8 mouse cellular contexts compared by ENCODE assay signal in the genomic region with DNA sequence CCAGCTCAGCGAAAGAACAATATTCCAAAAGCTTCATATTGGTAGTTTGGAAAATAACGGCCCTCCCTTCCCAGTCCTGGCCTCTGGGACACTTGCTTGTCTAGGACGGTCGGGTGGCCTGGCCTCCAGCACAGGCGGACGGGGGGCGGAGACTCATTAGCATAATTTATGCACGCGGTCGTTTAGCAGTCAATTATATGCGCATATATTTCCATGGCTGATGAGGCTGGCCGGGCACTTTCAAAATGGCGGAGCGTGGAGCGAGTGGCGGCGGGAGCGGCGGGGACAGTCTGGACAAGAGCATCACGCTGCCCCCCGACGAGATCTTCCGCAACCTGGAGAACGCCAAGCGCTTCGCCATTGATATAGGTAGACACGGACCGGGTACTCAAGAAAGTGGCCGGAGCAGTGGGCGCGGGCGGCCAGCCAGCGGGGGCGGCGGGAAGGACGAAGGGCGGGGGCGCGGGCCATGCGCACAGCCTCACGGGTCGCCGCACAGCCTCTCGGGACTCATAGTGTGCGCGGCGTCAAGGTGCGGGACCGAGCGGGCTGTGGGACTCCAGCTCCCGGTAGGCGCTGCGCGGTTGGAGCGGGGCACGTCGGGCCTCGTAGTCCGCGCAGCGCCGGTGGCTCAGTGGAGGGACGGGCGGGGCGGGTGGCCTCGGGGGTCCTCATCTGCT. TPM values are rescaled to one million over a fixed set of nuclear protein-coding genes. Genes with fewer than 3 reads are reported as not detected.
DNase-seq lines count a peak whose midpoint lies in the region; ATAC-seq lines count a peak whose summit lies in the region.

A gene (plus strand): TSS at position 223 of the 680 bp plus-strand sequence.

- peak within 1 kb of the TSS; percentile 72 for H3K4me3 ChIP-seq in hindbrain, embryonic 15.5 days

- H3K36me3 ChIP-seq in hindbrain, embryonic 15.5 days: 0 out of 2 replicates have a peak, but pooled peaks cover 2% of the 10 kb centered on the region

- peak within 1 kb of the TSS; percentile 65 for H3K9ac ChIP-seq in hindbrain, embryonic 15.5 days

- H3K4me2 ChIP-seq in hindbrain, embryonic 15.5 days: peak within 1 kb of the TSS; percentile 94

- no peaks in the 10 kb centered on the region for H3K27me3 ChIP-seq in hindbrain, embryonic 15.5 days

- under 1% methylated on average over 63 of the region's 66 CpGs for WGBS in hindbrain, embryonic 15.5 days

- peak; percentile 91 for ATAC-seq in hindbrain, embryonic 15.5 days (ENCODE audit: low FRiP score, low read depth)

- peak within 1 kb of the TSS; percentile 95 for H3K27ac ChIP-seq in hindbrain, embryonic 15.5 days (replicated peaks)

- H3K4me1 ChIP-seq in hindbrain, embryonic 15.5 days (replicated peaks): peaks cover 69% of the 10 kb centered on the region

- DNase-seq in T-cell, adult 2 months (ENCODE audit: low spot score): peak; percentile 77
- DNase-seq in cerebellum, postnatal 36 days: peak; percentile 95
- peak; percentile 94 for DNase-seq in gastrocnemius, adult 18-20 months (ENCODE audit: low spot score)
- peak; percentile 87 for DNase-seq in left cerebral cortex, adult 11 months (ENCODE audit: low spot score)
- DNase-seq in lung, postnatal 36 days: peak; percentile 97
- peak; percentile 97 for DNase-seq in retina, embryonic 14.5 days (ENCODE audit: low spot score)
- peak; percentile 82 to 85 for DNase-seq in thymus, postnatal 36 days

- no peaks in the 10 kb centered on the region for H3K9me3 ChIP-seq in hindbrain, embryonic 15.5 days

RNA-seq across cellular contexts. Expression of the gene that starts here (rescaled TPM):
- 10 to 100 TPM; 31.9 to 35.6 TPM for total RNA-seq in gastrocnemius, adult 18-20 months (2021)
- 35.9 and 37.3 TPM in 2 replicates for polyA plus RNA-seq in hindbrain, embryonic 15.5 days (2015; fragmentation: Nextera tagmentation; extraction: Ambion mirVana)

Comparison
In these comparisons a context has a peak if more than half of its experiments do, and no peak if none do; other contexts are left out.
1. Peak in every context shown above with its lines: DNase-seq, ATAC-seq, H3K4me3 ChIP-seq and H3K27ac ChIP-seq.